Mouse (Mus musculus): Measurements from ENCODE around the gene 3425401B19Rik. TPM values are rescaled to one million over a fixed set of nuclear protein-coding genes. Genes with fewer than 3 reads are reported as not detected.

The 3425401B19Rik gene
- total and polyA plus RNA-seq, 3 experiments, result 0.03 TPM; not detected in 2

- DNase-seq, result no peak
Measured at GRCm38 (mm10) chr14:32663099-32663498, 22.0 kb downstream of the 3425401B19Rik start.

DNA sequence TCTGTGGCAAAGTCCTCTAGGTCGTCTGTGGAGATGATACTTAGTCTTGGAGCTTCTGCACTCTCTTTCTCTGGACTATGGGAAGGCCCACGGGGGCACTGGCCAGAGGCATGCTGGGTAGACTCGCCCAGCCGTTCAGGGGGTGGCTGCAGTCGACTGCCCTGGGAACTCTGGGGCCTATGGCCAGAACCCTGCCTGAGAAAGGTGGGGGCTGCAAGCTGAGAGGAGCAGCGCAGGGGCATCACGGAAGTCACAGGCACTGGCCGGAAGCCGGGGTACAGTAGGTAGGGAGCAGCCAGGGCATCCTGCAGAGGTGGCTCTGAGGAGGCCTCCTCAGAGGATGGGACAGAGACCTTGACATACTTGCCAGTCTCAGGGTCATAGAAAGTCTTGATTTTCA, 25.3 kb downstream of the 3425401B19Rik start:
- DNase-seq, result no peak

- DNase-seq, result no peak
Measured at GRCm38 (mm10) chr14:32638485-32638884, 46.6 kb downstream of the 3425401B19Rik start.

DNA sequence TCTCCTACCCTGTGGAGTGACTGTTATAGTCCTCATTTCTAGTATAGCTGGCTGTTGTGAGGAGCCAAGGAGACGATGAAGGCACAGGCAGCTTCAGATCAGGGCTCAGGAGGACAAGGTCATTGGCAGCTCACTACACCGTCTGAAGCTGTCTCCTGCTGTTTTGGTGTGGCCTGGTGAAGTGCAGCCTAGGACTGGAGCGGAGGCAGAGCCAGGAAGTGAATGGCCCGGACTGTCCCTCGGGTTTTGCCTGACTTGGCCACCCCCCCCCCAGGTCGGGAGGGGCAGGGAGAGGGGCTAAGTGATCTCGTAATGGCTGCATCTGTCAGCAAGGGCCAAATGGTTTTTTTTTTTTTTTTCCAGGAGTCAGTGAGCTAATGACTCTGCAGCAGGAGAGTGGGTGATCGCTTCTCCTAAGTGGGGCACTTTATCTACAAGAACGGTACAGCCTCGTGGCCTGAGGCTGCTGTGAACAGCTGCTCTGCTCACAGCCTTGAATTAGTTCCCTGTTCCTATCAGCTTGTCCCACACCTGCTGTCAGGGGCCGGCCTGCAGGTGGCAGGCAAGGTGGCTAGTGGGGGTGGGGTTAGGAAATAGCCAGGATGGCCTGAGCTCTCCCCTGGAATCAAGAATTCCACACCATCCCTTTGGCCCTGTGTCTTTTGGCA, 50.9 kb downstream of the 3425401B19Rik start:
- peak; percentile 35 for DNase-seq

DNA sequence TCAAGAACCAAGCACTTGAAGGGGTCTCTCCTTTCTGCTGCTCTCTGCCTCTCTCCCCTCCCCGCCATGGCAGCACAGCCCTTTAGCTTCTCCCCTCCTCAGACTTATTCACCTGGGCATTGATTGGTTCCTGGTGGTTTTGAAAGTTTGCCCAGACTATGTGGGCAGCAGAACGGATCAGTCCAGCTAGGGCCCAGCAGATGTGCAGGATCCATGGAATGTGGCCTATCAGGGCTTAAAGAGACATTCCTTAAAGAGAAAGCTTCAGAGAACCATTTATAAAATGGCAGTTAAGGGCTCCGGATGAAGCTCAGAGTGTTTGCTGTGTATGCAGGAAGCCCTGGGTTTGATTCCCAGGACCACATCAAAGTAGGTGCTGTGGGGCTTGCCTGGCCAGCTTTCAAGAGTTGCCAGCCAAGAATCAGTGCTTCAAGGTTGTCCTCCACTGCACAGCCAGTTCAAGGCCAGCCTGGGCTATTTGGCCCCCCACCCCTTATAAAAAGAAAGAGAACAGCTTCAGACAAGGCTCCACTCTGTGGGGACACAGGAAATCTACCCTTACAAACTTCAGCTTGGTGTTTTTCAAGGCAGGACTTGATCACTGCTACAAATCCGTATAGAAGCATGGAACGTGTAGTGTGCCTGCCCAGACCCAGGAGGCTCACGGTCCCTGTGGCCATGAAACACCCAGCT, 52.0 kb downstream of the 3425401B19Rik start:
- peak; percentile 40 for DNase-seq

DNA sequence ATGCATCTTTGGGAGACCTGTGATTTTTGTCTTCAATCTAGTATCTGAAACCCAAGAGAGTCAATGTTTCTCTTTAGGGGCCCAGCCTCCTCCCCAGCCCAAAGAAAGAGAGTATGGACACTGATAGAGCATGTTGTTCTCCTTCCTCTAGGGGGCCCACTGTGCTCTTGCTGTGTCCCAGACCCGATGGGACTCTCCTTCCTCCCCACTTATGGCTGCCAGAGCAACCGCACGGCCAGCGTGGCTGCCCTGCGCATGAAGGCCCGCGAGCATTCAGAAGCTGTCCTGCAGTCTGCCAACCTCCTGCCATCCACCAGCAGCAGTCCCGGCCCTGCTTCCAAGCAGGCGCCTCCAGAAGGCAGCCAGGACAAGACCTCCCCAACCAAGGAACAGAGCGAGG, 56.5 kb downstream of the 3425401B19Rik start:
- no peak for DNase-seq

GRCm38 (mm10) chr14:32627271-32627670, 57.8 kb downstream of the 3425401B19Rik start:
- no peak for DNase-seq

GRCm38 (mm10) chr14:32624811-32625210, 60.3 kb downstream of the 3425401B19Rik start:
- no peak for DNase-seq

- no peak for DNase-seq
Measured at GRCm38 (mm10) chr14:32624245-32624644, 60.8 kb downstream of the 3425401B19Rik start.

- no peak for DNase-seq
Measured at GRCm38 (mm10) chr14:32617253-32617652, 67.8 kb downstream of the 3425401B19Rik start.

GRCm38 (mm10) chr14:32609392-32609791, 75.7 kb downstream of the 3425401B19Rik start:
- DNase-seq, result peak; percentile 42

Other genes with a start within 250 kb of the 3425401B19Rik start
- not detected for gene Slc18a3, start 220.4 kb downstream of the 3425401B19Rik start, total RNA-seq (2021)
- gene Slc18a3, start 220.4 kb downstream of the 3425401B19Rik start, polyA plus RNA-seq (2012; rRNA removed), result 0.06 and 0.08 TPM in 2 replicates
- gene Chat, start 219.3 kb downstream of the 3425401B19Rik start, total RNA-seq (2021), result not detected
- not detected in 2 replicates for gene Chat, start 219.3 kb downstream of the 3425401B19Rik start, polyA plus RNA-seq (2012; rRNA removed)
- gene Ercc6, start 171.8 kb downstream of the 3425401B19Rik start, total RNA-seq (2021), result 10 to 100 TPM in 1 of 2 experiments, 1 to 10 TPM in 1; 9.0 to 11.9 TPM
- 1.8 and 1.9 TPM in 2 replicates for gene Ercc6, start 171.8 kb downstream of the 3425401B19Rik start, polyA plus RNA-seq (2012; rRNA removed)
- gene Prrxl1, start 85.9 kb downstream of the 3425401B19Rik start, total RNA-seq (2021), result 1 to 10 TPM in 1 of 2 experiments, under 1 TPM in 1; 0.81 to 3.1 TPM
- 0.46 and 1.6 TPM in 2 replicates for gene Prrxl1, start 85.9 kb downstream of the 3425401B19Rik start, polyA plus RNA-seq (2012; rRNA removed)
- gene Tmem273, start 100.7 kb upstream of the 3425401B19Rik start, total RNA-seq (2021), result 1 to 10 TPM; 4.4 to 4.5 TPM
- gene Tmem273, start 100.7 kb upstream of the 3425401B19Rik start, polyA plus RNA-seq (2012; rRNA removed), result 0.73 and 1.2 TPM in 2 replicates
- under 1 TPM; 0.17 TPM for gene Fam170b, start 148.7 kb upstream of the 3425401B19Rik start, total RNA-seq (2021)
- gene Fam170b, start 148.7 kb upstream of the 3425401B19Rik start, polyA plus RNA-seq (2012; rRNA removed), result 0.07 and 0.19 TPM in 2 replicates
- 10 to 100 TPM; 14.0 to 17.1 TPM for gene Vstm4, start 171.5 kb upstream of the 3425401B19Rik start, total RNA-seq (2021)
- 7.1 and 7.9 TPM in 2 replicates for gene Vstm4, start 171.5 kb upstream of the 3425401B19Rik start, polyA plus RNA-seq (2012; rRNA removed)